Mouse (Mus musculus): ENCODE results near the gene Gli3. TPM values are rescaled to one million over a fixed set of nuclear protein-coding genes. Genes with fewer than 3 reads are reported as not detected.

Gli3 gene
- polyA plus RNA-seq, 1 experiment: 0.75 TPM

DNA sequence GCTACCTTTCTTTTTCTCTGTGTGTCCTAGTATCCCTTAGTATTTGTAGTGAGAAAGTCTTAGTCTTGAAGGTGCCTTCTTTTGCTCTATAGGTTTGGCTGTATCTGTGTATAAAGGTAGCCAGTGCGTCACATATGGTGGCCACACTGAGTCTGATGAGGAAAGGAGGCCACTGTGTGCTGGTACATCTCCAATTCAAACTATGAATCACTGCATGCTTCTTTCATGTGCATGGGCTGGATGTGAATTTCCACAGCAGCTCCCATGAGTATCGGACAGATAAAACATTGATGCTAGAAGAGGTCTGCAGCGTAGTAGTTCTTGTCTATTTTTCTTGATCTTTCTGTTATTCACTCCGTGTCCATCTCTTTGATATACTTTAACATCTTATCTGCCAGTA lies 63.7 kb downstream of the Gli3 start:
- no peaks in the 10 kb centered on the region for H3K4me1 ChIP-seq (ENCODE audit: control insufficient read depth, insufficient read depth, insufficient read length, low read length)
- no peak overlapping the region for H3K4me3 ChIP-seq (ENCODE audit: insufficient read depth, low read depth, low read length)
- no peak overlapping the region for H3K27ac ChIP-seq (replicated peaks; ENCODE audit: low read depth, low read length)

DNA sequence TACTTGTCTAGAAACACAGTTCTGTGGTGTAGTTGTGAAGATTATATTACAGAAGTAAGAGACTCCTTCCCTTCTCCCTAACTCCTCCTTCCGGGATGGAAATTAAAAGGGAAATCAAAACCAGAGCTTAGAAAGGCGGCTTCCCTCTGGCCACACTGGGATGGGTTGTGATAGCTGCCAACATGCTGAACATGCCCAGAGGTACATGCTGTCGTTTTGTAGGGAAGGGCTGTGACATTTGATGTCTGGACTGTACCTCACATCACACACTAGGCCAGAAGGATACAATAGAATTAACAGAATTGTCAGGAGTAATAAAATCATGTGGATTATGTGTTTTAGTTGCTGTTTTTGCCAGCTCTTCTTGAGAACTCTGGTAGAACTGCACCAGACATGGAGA lies 68.5 kb downstream of the Gli3 start:
- Histone ChIP-seq H3K27ac (replicated peaks; ENCODE audit: low read depth, low read length) (no peak overlapping the region), H3K4me3 (ENCODE audit: insufficient read depth, low read depth, low read length) (no peak overlapping the region), H3K4me1 (ENCODE audit: control insufficient read depth, insufficient read depth, insufficient read length, low read length) (no peaks in the 10 kb centered on the region)

DNA sequence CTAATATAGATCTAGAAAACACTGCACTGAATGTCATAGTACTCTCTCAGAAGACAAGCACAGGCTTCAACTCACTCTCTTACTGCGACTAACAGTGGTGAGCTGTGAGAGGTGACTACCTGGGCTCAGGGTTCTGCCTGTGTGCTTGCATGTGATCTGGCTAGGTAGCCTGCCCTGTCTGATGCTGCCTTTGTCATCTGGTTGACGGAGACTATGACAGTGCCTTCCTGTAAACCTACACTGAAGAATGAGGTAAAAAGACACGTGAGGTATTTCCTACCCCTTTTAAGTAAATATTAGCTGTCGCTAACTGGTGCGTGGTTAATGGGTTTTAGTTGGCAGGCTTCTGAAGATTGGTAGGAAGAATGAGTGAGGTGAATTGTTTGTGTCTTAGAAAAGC lies 74.2 kb downstream of the Gli3 start:
- no peak overlapping the region for H3K27ac ChIP-seq (replicated peaks; ENCODE audit: low read depth, low read length)
- no peaks in the 10 kb centered on the region for H3K4me1 ChIP-seq (ENCODE audit: control insufficient read depth, insufficient read depth, insufficient read length, low read length)
- H3K4me3 ChIP-seq (ENCODE audit: insufficient read depth, low read depth, low read length): no peak overlapping the region

DNA sequence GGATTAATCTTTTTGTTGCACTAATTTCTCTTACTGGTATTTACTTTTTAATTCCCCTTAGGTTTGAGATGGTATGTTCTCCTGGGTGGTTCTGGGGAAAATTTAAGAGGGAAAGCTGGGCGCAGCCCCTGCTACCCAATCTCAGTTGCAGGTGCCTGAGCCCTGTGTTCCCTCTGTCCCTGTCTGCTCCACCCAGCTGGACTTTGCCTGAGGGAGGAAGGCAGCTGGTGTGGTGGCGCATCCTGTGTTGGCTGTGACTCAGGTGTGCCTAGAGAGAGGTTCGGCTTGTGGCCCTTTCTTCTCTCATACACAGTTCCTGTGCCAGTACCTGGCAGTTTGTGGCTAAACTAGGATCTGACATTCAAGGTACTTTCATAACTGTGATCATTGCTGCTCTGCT lies 74.6 kb downstream of the Gli3 start:
- no peak overlapping the region for H3K4me3 ChIP-seq (ENCODE audit: insufficient read depth, low read depth, low read length)
- H3K27ac ChIP-seq (replicated peaks; ENCODE audit: low read depth, low read length): no peak overlapping the region
- no peaks in the 10 kb centered on the region for H3K4me1 ChIP-seq (ENCODE audit: control insufficient read depth, insufficient read depth, insufficient read length, low read length)

DNA sequence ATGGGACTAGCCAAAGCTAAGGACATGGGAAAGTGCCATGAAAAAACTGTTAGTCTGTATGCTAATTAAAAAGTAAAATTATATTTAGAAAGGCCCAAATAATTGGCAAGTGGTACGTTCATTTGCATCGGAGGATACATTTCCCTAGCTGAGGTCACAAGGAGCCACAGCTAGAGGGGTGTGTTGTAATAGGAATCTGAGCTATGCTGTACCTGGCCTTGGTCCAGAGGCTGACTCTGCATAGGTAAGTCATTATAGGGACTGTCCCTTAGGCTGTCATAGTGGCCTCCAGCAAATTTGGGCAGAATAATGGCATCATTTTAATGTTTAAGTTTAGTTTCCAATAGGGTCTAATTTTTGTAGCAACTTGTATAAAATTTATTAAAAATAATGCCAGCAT lies 75.4 kb downstream of the Gli3 start:
- Histone ChIP-seq H3K4me3 (ENCODE audit: insufficient read depth, low read depth, low read length) (no peak overlapping the region), H3K4me1 (ENCODE audit: control insufficient read depth, insufficient read depth, insufficient read length, low read length) (no peaks in the 10 kb centered on the region), H3K27ac (replicated peaks; ENCODE audit: low read depth, low read length) (no peak overlapping the region)

DNA sequence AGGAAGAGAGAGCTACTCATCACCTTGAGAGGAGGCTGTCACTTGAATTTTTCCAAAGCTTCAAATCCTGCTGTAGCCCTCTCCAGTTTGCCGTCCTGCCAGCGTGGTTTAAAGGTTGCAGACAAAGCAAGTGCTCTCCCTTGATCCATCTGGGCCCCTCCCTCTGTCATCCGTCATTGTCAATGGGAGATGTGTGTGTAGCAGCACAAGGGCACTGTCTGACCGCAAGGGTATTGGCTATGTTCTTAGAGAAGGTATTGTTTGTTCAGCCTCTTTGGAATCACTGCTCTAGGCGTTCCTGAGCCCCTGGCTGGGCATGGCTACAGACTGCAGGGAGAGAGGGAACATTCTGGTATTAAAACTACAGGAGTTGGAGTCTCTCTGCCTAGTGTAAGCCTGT lies 79.0 kb downstream of the Gli3 start:
- Histone ChIP-seq H3K27ac (replicated peaks; ENCODE audit: low read depth, low read length) (no peak overlapping the region), H3K4me1 (ENCODE audit: control insufficient read depth, insufficient read depth, insufficient read length, low read length) (no peaks in the 10 kb centered on the region), H3K4me3 (ENCODE audit: insufficient read depth, low read depth, low read length) (no peak overlapping the region)

DNA sequence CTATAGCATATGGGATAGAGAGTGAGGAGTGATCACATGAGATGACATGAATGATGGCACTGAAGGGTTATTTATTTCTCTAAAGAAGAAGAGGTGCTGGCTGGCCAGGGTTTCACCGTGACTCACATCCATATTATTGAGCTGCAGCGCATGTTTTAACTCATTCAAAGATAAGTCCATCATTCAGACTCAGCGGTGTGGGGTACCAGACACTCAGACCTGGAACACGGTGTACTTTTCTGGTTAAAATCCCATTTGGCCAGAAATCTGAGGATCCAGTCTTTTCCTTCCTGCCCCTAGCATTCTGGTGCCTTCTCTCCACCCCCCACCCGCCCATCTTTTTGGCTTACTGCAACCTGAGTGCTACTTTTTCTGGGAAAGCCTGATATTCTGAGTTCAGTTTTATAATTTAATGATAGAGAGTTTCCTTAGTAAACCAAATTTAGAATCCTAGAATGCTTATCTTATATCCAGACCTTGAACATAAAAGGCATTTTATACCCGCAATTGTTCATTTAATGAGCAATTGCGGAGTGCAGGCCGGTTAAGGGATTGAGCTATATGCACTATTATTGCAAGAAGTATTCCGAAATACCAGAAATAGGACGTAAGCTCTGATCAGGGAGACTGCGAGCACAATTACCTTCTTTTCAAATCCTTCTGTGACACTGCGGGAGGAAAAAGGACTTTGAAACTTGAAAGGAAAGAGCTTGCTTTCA lies 80.3 kb downstream of the Gli3 start:
- no peak overlapping the region for H3K27ac ChIP-seq (replicated peaks; ENCODE audit: low read depth, low read length)
- no peaks in the 10 kb centered on the region for H3K4me1 ChIP-seq (ENCODE audit: control insufficient read depth, insufficient read depth, insufficient read length, low read length)
- no peak overlapping the region for H3K4me3 ChIP-seq (ENCODE audit: insufficient read depth, low read depth, low read length)

DNA sequence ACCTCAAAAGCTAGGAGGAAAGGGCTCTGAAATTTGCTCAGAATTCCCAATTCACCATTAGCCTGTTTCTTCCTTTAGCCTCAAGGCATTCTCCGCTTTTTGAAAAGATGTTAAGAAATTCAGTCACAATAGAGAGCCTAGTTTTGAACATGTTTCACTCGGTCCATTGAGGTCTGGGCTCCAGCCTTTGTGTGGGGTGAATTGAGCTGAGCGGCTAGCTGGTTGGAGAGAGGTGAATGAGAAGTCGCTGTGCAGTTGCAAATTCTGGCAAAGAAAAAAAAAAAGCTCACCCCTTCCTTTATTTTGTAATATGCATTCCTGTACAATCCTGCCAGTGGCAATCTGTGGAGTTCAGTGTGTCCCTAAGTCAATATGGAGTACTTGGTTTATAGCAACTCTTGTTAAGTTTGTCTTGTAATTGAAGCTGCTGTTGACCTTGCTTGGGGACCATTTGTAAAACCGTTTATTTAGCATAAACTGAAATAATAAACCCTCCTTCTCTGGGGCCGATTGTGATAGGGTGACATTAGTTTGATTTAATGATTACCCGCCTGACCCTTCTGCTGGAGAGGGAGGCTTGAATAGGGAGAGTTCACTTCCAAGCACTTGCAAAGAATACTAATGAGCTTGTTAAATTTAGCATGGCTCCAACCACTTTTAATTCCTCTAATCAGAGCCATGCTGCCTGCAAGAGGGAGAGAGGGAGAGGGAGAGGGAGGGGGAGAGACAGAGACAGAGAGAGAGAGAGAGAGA lies 81.0 kb downstream of the Gli3 start:
- no peak overlapping the region for H3K4me3 ChIP-seq (ENCODE audit: insufficient read depth, low read depth, low read length)
- H3K4me1 ChIP-seq (ENCODE audit: control insufficient read depth, insufficient read depth, insufficient read length, low read length): no peaks in the 10 kb centered on the region
- H3K27ac ChIP-seq (replicated peaks; ENCODE audit: low read depth, low read length): no peak overlapping the region

DNA sequence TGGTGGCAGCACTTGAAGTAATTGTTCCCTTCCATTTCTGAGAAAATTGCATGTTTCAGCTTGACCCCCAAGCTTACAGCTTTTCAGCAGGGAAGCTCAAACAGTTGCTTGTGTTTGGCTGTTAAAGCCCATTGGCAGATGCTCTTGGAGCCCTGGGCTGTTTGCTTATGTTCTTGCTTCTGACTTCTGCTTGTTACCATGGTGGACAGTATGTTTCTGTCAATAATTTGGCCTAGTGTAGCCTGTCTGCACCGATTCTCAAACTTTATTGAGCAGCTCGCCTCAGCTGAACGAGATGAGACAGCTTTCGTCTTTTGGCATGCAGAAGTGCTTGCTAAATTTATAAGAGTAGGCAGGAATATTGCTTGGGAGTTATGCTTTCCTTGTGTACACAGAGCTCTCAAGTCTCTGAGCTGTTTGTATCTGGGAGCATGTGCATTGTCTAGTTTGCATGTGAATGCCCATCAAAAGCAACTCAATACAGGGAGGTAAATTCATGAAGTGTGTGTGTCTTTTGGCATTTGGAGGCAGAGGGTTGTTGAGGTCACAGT lies 82.4 kb downstream of the Gli3 start:
- Histone ChIP-seq H3K4me3 (ENCODE audit: insufficient read depth, low read depth, low read length) (no peak overlapping the region), H3K4me1 (ENCODE audit: control insufficient read depth, insufficient read depth, insufficient read length, low read length) (no peaks in the 10 kb centered on the region), H3K27ac (replicated peaks; ENCODE audit: low read depth, low read length) (no peak overlapping the region)

DNA sequence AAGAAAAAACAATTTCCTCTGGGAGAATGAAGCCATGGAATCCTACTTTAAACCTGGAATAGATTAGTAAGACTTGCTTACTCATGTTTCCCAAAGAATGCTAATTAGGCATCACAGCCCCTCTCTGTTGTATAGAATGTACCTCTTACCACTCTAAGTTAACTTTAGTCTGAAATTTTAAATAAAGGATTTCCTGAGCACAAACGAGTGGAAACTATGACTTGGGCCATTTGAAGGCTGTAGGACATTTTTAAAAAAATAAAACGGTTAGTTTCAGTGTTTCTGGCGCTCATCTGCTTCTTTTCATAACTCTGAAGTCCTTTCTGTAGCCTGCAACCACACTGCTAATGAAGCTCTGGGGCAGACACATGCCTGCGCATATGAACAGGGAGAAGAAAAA lies 83.2 kb downstream of the Gli3 start:
- Histone ChIP-seq H3K4me3 (ENCODE audit: insufficient read depth, low read depth, low read length) (no peak overlapping the region), H3K27ac (replicated peaks; ENCODE audit: low read depth, low read length) (no peak overlapping the region), H3K4me1 (ENCODE audit: control insufficient read depth, insufficient read depth, insufficient read length, low read length) (no peaks in the 10 kb centered on the region)

DNA sequence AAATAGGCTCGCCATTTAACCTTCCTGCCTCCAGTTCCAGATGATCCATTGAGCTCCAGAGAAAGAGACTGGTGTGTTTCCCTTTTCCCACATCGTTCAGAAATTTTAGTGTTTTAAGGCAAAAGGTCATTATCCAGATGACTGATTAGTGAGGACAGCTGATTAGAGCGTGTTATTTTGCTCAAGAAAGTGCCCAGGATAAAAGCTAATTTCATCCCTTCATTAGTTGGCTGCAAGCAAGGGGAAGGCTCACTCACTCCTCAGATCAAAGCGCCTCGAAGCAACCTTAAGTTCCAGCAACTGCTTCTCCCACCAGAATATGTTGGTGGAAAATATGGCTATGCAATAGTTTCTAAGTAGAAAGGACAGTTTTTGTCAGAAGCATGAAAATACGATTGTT lies 86.4 kb downstream of the Gli3 start:
- Histone ChIP-seq H3K27ac (replicated peaks; ENCODE audit: low read depth, low read length) (no peak overlapping the region), H3K4me3 (ENCODE audit: insufficient read depth, low read depth, low read length) (no peak overlapping the region), H3K4me1 (ENCODE audit: control insufficient read depth, insufficient read depth, insufficient read length, low read length) (no peaks in the 10 kb centered on the region)

DNA sequence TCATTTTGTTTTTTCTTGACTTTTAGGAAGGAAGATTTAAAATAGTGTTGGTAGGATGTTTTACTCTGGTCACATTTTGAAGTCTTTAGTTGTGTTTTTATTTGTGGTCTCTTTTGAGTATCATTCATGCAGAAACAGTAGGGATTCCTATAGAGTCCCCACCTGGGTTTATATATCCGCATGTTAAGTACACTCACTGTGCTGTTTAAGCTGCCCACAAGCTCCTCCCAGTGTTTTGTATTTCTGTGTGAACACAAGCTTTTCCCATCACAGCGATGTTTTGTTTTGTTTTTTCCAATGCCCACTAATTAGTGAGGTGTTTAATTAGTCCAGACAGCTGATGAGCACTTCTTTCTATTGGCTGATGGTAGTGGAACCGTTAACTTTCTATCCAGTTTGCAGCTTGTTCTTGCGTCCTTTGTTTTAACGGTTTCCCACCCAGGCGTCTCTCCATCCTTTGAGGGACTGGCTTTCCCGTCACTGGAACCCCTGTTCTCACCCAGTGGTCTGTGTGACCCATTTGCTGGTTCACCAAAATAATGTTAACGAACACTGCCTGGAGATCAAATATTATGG lies 87.1 kb downstream of the Gli3 start:
- H3K4me3 ChIP-seq (ENCODE audit: insufficient read depth, low read depth, low read length): no peak overlapping the region
- no peaks in the 10 kb centered on the region for H3K4me1 ChIP-seq (ENCODE audit: control insufficient read depth, insufficient read depth, insufficient read length, low read length)
- H3K27ac ChIP-seq (replicated peaks; ENCODE audit: low read depth, low read length): no peak overlapping the region

DNA sequence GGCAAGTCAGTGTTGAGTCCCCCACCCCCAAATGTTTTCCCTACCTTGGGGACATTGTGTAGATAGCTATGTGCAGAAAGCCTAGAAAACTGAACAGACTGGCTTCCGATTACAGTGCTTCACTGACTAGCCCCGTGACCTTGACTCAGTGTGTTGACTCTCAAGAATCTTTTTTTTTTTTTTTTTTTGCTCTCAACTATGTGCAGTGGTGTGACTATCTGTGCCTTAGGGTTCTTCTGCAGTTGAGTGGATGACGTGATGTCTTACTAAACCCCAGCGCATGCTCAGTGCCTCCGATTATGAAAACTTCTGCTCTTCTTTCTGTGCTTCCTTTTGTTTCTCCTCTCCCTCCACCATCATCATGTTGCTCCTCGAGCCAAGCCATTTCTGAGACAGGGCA lies 87.7 kb downstream of the Gli3 start:
- Histone ChIP-seq H3K27ac (replicated peaks; ENCODE audit: low read depth, low read length) (no peak overlapping the region), H3K4me1 (ENCODE audit: control insufficient read depth, insufficient read depth, insufficient read length, low read length) (no peaks in the 10 kb centered on the region), H3K4me3 (ENCODE audit: insufficient read depth, low read depth, low read length) (no peak overlapping the region)

DNA sequence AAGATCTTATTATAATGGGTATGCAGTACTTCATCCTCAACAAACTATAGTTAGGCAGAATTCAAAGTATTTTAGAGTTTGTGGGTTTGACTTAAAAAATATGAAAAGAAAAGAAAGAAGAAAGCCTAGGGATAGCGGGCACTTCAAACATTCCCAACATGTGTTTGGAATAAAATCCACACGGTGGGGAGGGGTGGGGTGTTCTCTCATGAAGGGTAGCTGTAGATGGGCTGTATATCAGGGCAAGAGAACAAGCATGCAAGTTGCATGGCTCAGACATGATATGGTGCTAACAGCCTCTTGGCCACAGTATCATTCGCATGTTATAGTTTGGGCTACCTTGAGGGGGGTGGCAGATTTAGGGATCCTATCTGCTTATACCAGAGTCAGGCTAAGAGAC lies 89.0 kb downstream of the Gli3 start:
- Histone ChIP-seq H3K4me3 (ENCODE audit: insufficient read depth, low read depth, low read length) (no peak overlapping the region), H3K4me1 (ENCODE audit: control insufficient read depth, insufficient read depth, insufficient read length, low read length) (no peaks in the 10 kb centered on the region), H3K27ac (replicated peaks; ENCODE audit: low read depth, low read length) (no peak overlapping the region)

DNA sequence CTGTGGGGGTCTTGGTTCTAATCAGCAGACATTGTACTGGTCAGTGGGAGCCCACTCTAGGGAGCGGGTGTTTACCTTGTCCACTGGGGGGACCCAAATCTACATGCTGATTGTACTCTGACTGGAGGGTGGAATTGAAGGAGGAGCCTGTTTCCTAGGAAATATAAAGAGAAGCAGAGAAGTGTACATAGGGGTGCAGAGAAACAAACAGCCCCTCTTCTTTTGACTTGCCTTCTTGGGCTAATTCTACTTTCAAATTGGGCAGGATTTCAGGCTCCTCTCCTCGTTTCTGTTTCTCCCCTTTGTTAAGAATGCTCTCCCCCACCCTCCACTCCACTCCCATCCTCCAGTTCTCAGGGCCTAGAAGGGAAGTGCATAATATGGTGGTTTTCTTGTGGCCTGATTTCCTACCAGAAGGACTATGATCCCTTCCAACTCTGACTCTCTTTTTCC lies 93.6 kb downstream of the Gli3 start:
- Histone ChIP-seq H3K27ac (replicated peaks; ENCODE audit: low read depth, low read length) (no peak overlapping the region), H3K4me1 (ENCODE audit: control insufficient read depth, insufficient read depth, insufficient read length, low read length) (no peaks in the 10 kb centered on the region), H3K4me3 (ENCODE audit: insufficient read depth, low read depth, low read length) (no peak overlapping the region)
